Comparison of ENCODE assay signal across 25 mouse cellular contexts in genomic region chr10:40113517-40114085, GRCm38 (mm10). TPM values are rescaled to one million over a fixed set of nuclear protein-coding genes. Genes with fewer than 3 reads are reported as not detected.
DNase-seq lines count a peak whose midpoint lies in the region; ATAC-seq and TF ChIP-seq lines count a peak whose summit lies in the region.
"Had no signal": no experiment of that assay in that cellular context is flagged by ENCODE, and none has a peak within 500 bp of the region (broad histone marks: within the 10 kb centered on the region; RNA-seq: fewer than 3 reads in every experiment).

No protein-coding gene starts in this region.

- 73% methylated on average over 7 of the region's 7 CpGs for WGBS in liver, embryonic 12.5 days (ENCODE audit: insufficient replicate concordance)
- 69% methylated on average over 7 of the region's 7 CpGs for WGBS in liver, postnatal 0 days (ENCODE audit: insufficient replicate concordance)

- no peak overlapping the region for H3ac ChIP-seq in C2C12 (ENCODE audit: control insufficient read depth, insufficient read length, low read depth)

- no peaks in the 10 kb centered on the region for H3K79me2 ChIP-seq in C2C12 (ENCODE audit: control insufficient read depth, insufficient read depth)

- H3K4me1 ChIP-seq in liver, embryonic 12.5 days = peaks cover 58% of the 10 kb centered on the region
- peaks cover under 1% of the 10 kb centered on the region for H3K4me1 ChIP-seq in liver, postnatal 0 days (ENCODE audit: insufficient read depth)
- H3K4me1 ChIP-seq: hindbrain, embryonic 12.5 days; intestine, embryonic 15.5 days; midbrain, embryonic 13.5 days; neural tube, embryonic 13.5 days had no signal

- peak overlapping the region; percentile 33; the same call in 1 of the 2 replicates for H3K27ac ChIP-seq in liver, embryonic 12.5 days
- H3K27ac ChIP-seq in liver, postnatal 0 days (ENCODE audit: low read depth) = no peak overlapping the region
- H3K27ac ChIP-seq: hindbrain, embryonic 12.5 days; hindbrain, postnatal 0 days; intestine, embryonic 15.5 days; macrophage; midbrain, embryonic 13.5 days; neural tube, embryonic 13.5 days had no signal

- no peaks in the 10 kb centered on the region for H3K79me3 ChIP-seq in C2C12 (ENCODE audit: low read depth)

- peak; percentile 6 for DNase-seq in gastrocnemius, postnatal 25 days
- no peak for DNase-seq in gastrocnemius, postnatal 14 days
- no peak for DNase-seq in liver, postnatal 0 days
- DNase-seq in brain, adult 2 months (ENCODE audit: low read depth, low spot score) = peak; percentile 55
- DNase-seq in cerebellum, adult 9-10 months = no peak
- DNase-seq: adrenal gland, adult 8-10 months; cerebellum, adult 11-12 months; cerebellum, postnatal 10 days; heart, postnatal 36 days; kidney, adult 2 months; kidney, postnatal 36 days; layer of hippocampus, postnatal 36 days; left cerebral cortex, postnatal 4 days; lung, adult 18-20 months had no signal

- no peak for TF ChIP-seq CTCF in liver, postnatal 0 days (IDR thresholded peaks at IDR 0.05; ENCODE audit: low read depth)
- TF ChIP-seq CTCF in C2C12 (IDR thresholded peaks at IDR 0.05; ENCODE audit: control insufficient read depth, insufficient read depth, insufficient read length) = no peak

- H3K36me3 ChIP-seq in liver, embryonic 12.5 days = peaks cover 42% of the 10 kb centered on the region
- no peaks in the 10 kb centered on the region; the same call in 1 of the 2 replicates for H3K36me3 ChIP-seq in liver, postnatal 0 days (replicated peaks; ENCODE audit: insufficient read depth, low read length)
- H3K36me3 ChIP-seq in C2C12 (ENCODE audit: control insufficient read depth, insufficient read depth) = no peaks in the 10 kb centered on the region
- H3K36me3 ChIP-seq: hindbrain, embryonic 12.5 days; intestine, embryonic 15.5 days; midbrain, embryonic 13.5 days; neural tube, embryonic 13.5 days had no signal

- no peak for TF ChIP-seq EP300 in liver, postnatal 0 days (IDR thresholded peaks at IDR 0.05; ENCODE audit: low read depth)

- H3K27me3 ChIP-seq in liver, embryonic 12.5 days (replicated peaks) = no peaks in the 10 kb centered on the region
- no peaks in the 10 kb centered on the region for H3K27me3 ChIP-seq in liver, postnatal 0 days (ENCODE audit: insufficient read depth, low read length)
- no peaks in the 10 kb centered on the region for H3K27me3 ChIP-seq in C2C12 (ENCODE audit: control insufficient read depth, insufficient read depth, insufficient read length)
- H3K27me3 ChIP-seq: hindbrain, embryonic 12.5 days; intestine, embryonic 15.5 days; midbrain, embryonic 13.5 days; neural tube, embryonic 13.5 days had no signal

- no peaks in the 10 kb centered on the region for H3K9me3 ChIP-seq in liver, embryonic 12.5 days (replicated peaks)
- no peaks in the 10 kb centered on the region for H3K9me3 ChIP-seq in liver, postnatal 0 days (ENCODE audit: low read length)
- H3K9me3 ChIP-seq: hindbrain, embryonic 12.5 days; intestine, embryonic 15.5 days; midbrain, embryonic 13.5 days; neural tube, embryonic 13.5 days had no signal

- intact Hi-C loops in gastrocnemius, postnatal 14 days (cut with DNase I; ENCODE audit: low total_unique reads) = no loop called here

- H3K9ac ChIP-seq in liver, embryonic 12.5 days = no peak overlapping the region; the same call in 1 of the 2 replicates
- H3K9ac ChIP-seq in liver, postnatal 0 days (replicated peaks) = no peak overlapping the region
- H3K9ac ChIP-seq: hindbrain, embryonic 12.5 days; intestine, embryonic 15.5 days; midbrain, embryonic 13.5 days; neural tube, embryonic 13.5 days had no signal

- no peak overlapping the region for H3K4me3 ChIP-seq in liver, embryonic 12.5 days
- H3K4me3 ChIP-seq in liver, postnatal 0 days (ENCODE audit: low read depth, low read length) = no peak overlapping the region
- no peak overlapping the region for H3K4me3 ChIP-seq in C2C12 (ENCODE audit: insufficient read depth, poor library complexity, severe bottlenecking)
- H3K4me3 ChIP-seq: erythroblast, embryonic 14.5 days; hindbrain, embryonic 12.5 days; intestine, embryonic 15.5 days; midbrain, embryonic 13.5 days; neural tube, embryonic 13.5 days had no signal

- no peak for ATAC-seq in liver, embryonic 12.5 days
- no peak for ATAC-seq in liver, postnatal 0 days
- ATAC-seq: CD4-positive, CD25-positive, alpha-beta regulatory T cell, adult 4 months; forebrain, embryonic 16.5 days; hindbrain, postnatal 0 days; intestine, embryonic 15.5 days; midbrain, embryonic 13.5 days had no signal

- H3K4me2 ChIP-seq in liver, embryonic 12.5 days = no peak overlapping the region
- no peak overlapping the region for H3K4me2 ChIP-seq in liver, postnatal 0 days (ENCODE audit: low read depth, low read length)
- H3K4me2 ChIP-seq: hindbrain, embryonic 12.5 days; intestine, embryonic 15.5 days; midbrain, embryonic 13.5 days; neural tube, embryonic 13.5 days had no signal

TF ChIP-seq in C2C12, 6 proteins besides CTCF, POLR2A, EP300 and RAD21:
- TF ChIP-seq FOSL1 (IDR thresholded peaks at IDR 0.05; ENCODE audit: insufficient read depth, low read length, poor library complexity, severe bottlenecking) (no peak), CEBPB (IDR thresholded peaks at IDR 0.05; ENCODE audit: low read depth) (peak; percentile 22), MYOG (IDR thresholded peaks at IDR 0.05; ENCODE audit: control insufficient read depth, extremely low read depth, insufficient read length) (no peak), USF1 (IDR thresholded peaks at IDR 0.05; ENCODE audit: low read depth) (no peak), MYOD1 (IDR thresholded peaks at IDR 0.05; ENCODE audit: control insufficient read depth, insufficient read length, low read depth) (no peak)

RNA-seq across cellular contexts. Expression of gene Slc16a10, which starts 28.5 kb away (rescaled TPM):
- total RNA-seq in gastrocnemius, postnatal 25 days (2021) = 10 to 100 TPM; 24.1 to 39.7 TPM
- 10 to 100 TPM; 30.0 to 33.6 TPM for total RNA-seq in gastrocnemius, postnatal 14 days (2021)
- polyA plus RNA-seq in liver, embryonic 12.5 days (2016; fragmentation: Nextera tagmentation; extraction: Ambion mirVana) = 93.9 and 99.9 TPM in 2 replicates
- 20.2 and 22.1 TPM in 2 replicates for polyA plus RNA-seq in liver, postnatal 0 days (2015; fragmentation: Nextera tagmentation; extraction: Ambion mirVana)
- polyA plus RNA-seq in C2C12 (2012; fragmentation: generic; extraction: Trizol) = 1.5 TPM

Comparison
In these comparisons a context has a peak if more than half of its experiments do, and no peak if none do; other contexts are left out.
1. DNase-seq: peak in gastrocnemius, postnatal 25 days (single experiment) and brain, adult 2 months (single experiment); none in gastrocnemius, postnatal 14 days (single experiment), liver, postnatal 0 days (single experiment) and cerebellum, adult 9-10 months (single experiment).